Mouse (Mus musculus): ENCODE data around the gene Snta1. TPM values are rescaled to one million over a fixed set of nuclear protein-coding genes. Genes with fewer than 3 reads are reported as not detected.

The Snta1 gene
- polyA plus RNA-seq, 1 experiment from 2014 or later: 4.5 TPM

DNA sequence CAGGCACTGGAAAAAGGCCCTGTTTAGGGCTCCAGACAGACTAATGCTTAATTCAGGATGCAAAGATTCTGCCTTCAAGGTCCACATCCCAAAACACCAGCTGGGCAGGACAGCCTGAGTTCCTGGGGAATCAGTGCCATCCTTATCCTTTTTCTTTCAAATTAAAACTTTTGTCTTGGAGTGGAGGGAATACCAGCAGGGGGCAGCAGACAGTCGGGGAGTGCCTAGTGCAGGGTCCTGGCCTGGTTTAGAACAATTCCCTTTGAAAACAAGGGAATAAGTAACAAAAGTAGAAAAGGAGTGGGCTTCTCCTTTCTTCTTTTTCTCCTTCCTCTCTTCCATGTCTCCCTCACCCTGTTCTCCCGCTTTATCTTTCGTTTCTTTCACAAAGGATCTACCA, 9.2 kb upstream of the Snta1 start:
- no peak overlapping the region for H3K4me3 ChIP-seq (ENCODE audit: low read length)
- no peak for ATAC-seq (ENCODE audit: low FRiP score, low TSS enrichment)
- 10% methylated on average over 3 of the region's 3 CpGs for WGBS
- no peak overlapping the region for H3K27ac ChIP-seq (ENCODE audit: low read depth, low read length)
- no peaks in the 10 kb centered on the region for H3K36me3 ChIP-seq (ENCODE audit: control insufficient read depth, insufficient read depth, low read length)
- H3K9ac ChIP-seq (ENCODE audit: low read depth, low read length): no peak overlapping the region
- peaks cover 5% of the 10 kb centered on the region; the same call in 1 of the 2 replicates for H3K4me1 ChIP-seq (ENCODE audit: control insufficient read depth, insufficient read depth, low read length)
- H3K4me2 ChIP-seq (replicated peaks; ENCODE audit: low read depth, low read length): no peak overlapping the region
- no peaks in the 10 kb centered on the region for H3K27me3 ChIP-seq (ENCODE audit: control insufficient read depth, insufficient read depth, low read length)
- no peaks in the 10 kb centered on the region for H3K9me3 ChIP-seq (ENCODE audit: control insufficient read depth, low read length)

GRCm38 (mm10) chr2:154412018-154412666, 4.2 kb upstream of the Snta1 start:
- H3K4me2 ChIP-seq (replicated peaks; ENCODE audit: low read depth, low read length): no peak overlapping the region
- H3K9ac ChIP-seq (ENCODE audit: low read depth, low read length): no peak overlapping the region
- ATAC-seq (ENCODE audit: low FRiP score, low TSS enrichment): no peak
- no peak overlapping the region for H3K4me3 ChIP-seq (ENCODE audit: low read length)
- WGBS: 61% methylated on average over 7 of the region's 7 CpGs
- no peak overlapping the region for H3K27ac ChIP-seq (ENCODE audit: low read depth, low read length)
- H3K27me3 ChIP-seq (ENCODE audit: control insufficient read depth, insufficient read depth, low read length): no peaks in the 10 kb centered on the region
- H3K9me3 ChIP-seq (ENCODE audit: control insufficient read depth, low read length): no peaks in the 10 kb centered on the region
- no peaks in the 10 kb centered on the region for H3K36me3 ChIP-seq (ENCODE audit: control insufficient read depth, insufficient read depth, low read length)
- no peaks in the 10 kb centered on the region for H3K4me1 ChIP-seq (ENCODE audit: control insufficient read depth, insufficient read depth, low read length)

- H3K4me1 ChIP-seq (ENCODE audit: control insufficient read depth, insufficient read depth, low read length): no peaks in the 10 kb centered on the region
- ATAC-seq (ENCODE audit: low FRiP score, low TSS enrichment): no peak
These were observed 2.5 kb upstream of the Snta1 start for GRCm38 (mm10) chr2:154410355-154410754.

DNA sequence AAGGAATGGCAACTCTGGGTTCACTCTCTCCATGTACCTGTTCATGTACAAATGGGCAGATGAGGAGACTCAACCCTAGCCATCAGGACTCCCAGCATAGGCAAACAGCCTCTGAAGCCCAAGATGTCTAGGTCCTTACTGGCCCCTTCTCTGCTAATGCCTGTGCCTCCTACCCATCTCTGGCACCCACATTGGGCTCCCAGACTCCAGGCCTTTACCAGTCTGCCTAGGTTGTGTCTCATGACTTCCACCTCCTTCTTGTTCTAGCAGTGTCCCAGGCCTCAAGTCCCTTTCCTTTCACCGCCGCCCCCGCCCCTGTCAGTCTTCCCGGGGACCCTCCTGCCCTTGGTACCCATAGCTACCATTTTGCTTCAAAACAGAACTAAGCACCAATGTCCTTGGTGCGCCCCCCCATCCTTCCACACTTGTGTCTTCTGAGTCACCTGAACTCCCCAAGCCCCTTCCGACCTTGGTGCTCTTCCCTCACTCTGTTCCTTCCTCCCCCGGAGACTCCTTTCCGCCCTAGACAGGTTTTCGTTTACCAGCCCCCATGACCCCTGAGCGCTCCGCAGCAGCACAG, 746 bp downstream of the Snta1 start:
- Histone ChIP-seq H3K27ac (ENCODE audit: low read depth, low read length) (no peak overlapping the region), H3K4me2 (replicated peaks; ENCODE audit: low read depth, low read length) (peak overlapping the region; percentile 76), H3K9me3 (ENCODE audit: control insufficient read depth, low read length) (no peaks in the 10 kb centered on the region), H3K36me3 (ENCODE audit: control insufficient read depth, insufficient read depth, low read length) (no peaks in the 10 kb centered on the region), H3K4me1 (ENCODE audit: control insufficient read depth, insufficient read depth, low read length) (0 out of 2 replicates have a peak, but pooled peaks cover 8% of the 10 kb centered on the region), H3K4me3 (ENCODE audit: low read length) (peak overlapping the region; percentile 72), H3K27me3 (ENCODE audit: control insufficient read depth, insufficient read depth, low read length) (no peaks in the 10 kb centered on the region), H3K9ac (ENCODE audit: low read depth, low read length) (peak overlapping the region; percentile 74)
- ATAC-seq (ENCODE audit: low FRiP score, low TSS enrichment): no peak
- 28% methylated on average over 11 of the region's 11 CpGs for WGBS

More at GRCm38 (mm10) chr2:154410355-154410754, 2.5 kb upstream of the Snta1 start:
- no peak overlapping the region for H3K27ac ChIP-seq (ENCODE audit: low read depth, low read length)
- H3K4me3 ChIP-seq (ENCODE audit: low read length): no peak overlapping the region
- H3K36me3 ChIP-seq (ENCODE audit: control insufficient read depth, insufficient read depth, low read length): no peaks in the 10 kb centered on the region
- 56% methylated on average over 2 of the region's 2 CpGs for WGBS
- H3K27me3 ChIP-seq (ENCODE audit: control insufficient read depth, insufficient read depth, low read length): no peaks in the 10 kb centered on the region
- no peaks in the 10 kb centered on the region for H3K9me3 ChIP-seq (ENCODE audit: control insufficient read depth, low read length)
- H3K4me2 ChIP-seq (replicated peaks; ENCODE audit: low read depth, low read length): no peak overlapping the region
- H3K9ac ChIP-seq (ENCODE audit: low read depth, low read length): no peak overlapping the region

GRCm38 (mm10) chr2:154405447-154405994, 2.4 kb downstream of the Snta1 start:
- WGBS: 54% methylated on average over 5 of the region's 5 CpGs
- H3K36me3 ChIP-seq (ENCODE audit: control insufficient read depth, insufficient read depth, low read length): no peaks in the 10 kb centered on the region
- ATAC-seq (ENCODE audit: low FRiP score, low TSS enrichment): no peak
- no peaks in the 10 kb centered on the region for H3K27me3 ChIP-seq (ENCODE audit: control insufficient read depth, insufficient read depth, low read length)
- no peak overlapping the region for H3K4me3 ChIP-seq (ENCODE audit: low read length)
- H3K9ac ChIP-seq (ENCODE audit: low read depth, low read length): no peak overlapping the region
- no peak overlapping the region for H3K27ac ChIP-seq (ENCODE audit: low read depth, low read length)
- H3K9me3 ChIP-seq (ENCODE audit: control insufficient read depth, low read length): no peaks in the 10 kb centered on the region
- no peak overlapping the region for H3K4me2 ChIP-seq (replicated peaks; ENCODE audit: low read depth, low read length)
- H3K4me1 ChIP-seq (ENCODE audit: control insufficient read depth, insufficient read depth, low read length): 0 out of 2 replicates have a peak, but pooled peaks cover 8% of the 10 kb centered on the region

DNA sequence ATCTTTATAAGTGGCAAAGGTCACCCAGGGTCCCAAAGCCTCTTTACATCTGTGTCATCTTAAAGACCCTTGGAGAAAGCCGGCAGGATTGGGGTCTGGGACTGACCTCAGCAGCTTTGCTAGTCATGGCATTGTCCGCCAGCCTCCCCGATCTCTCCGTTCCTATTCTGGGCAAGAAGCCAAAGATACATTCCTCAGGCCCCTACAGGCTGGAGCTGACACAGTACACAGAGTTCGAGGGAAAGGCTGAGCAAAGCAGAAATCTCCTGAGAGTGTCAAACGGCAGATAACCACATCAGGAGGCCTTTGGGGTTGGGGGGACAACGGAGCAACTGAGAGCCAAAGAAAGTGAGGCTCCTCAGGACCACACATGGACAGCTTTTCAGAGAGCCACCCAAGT, 5.1 kb downstream of the Snta1 start:
- Histone ChIP-seq H3K4me3 (ENCODE audit: low read length) (no peak overlapping the region), H3K9me3 (ENCODE audit: control insufficient read depth, low read length) (no peaks in the 10 kb centered on the region), H3K27ac (ENCODE audit: low read depth, low read length) (peak overlapping the region; percentile 79; the same call in 1 of the 2 replicates), H3K4me1 (ENCODE audit: control insufficient read depth, insufficient read depth, low read length) (0 out of 2 replicates have a peak, but pooled peaks cover 8% of the 10 kb centered on the region), H3K36me3 (ENCODE audit: control insufficient read depth, insufficient read depth, low read length) (no peaks in the 10 kb centered on the region), H3K4me2 (replicated peaks; ENCODE audit: low read depth, low read length) (no peak overlapping the region), H3K27me3 (ENCODE audit: control insufficient read depth, insufficient read depth, low read length) (no peaks in the 10 kb centered on the region), H3K9ac (ENCODE audit: low read depth, low read length) (no peak overlapping the region)
- WGBS: 23% methylated on average over 7 of the region's 7 CpGs
- ATAC-seq (ENCODE audit: low FRiP score, low TSS enrichment): peak; percentile 86

GRCm38 (mm10) chr2:154401976-154402375, 5.9 kb downstream of the Snta1 start:
- H3K9me3 ChIP-seq (ENCODE audit: control insufficient read depth, low read length): no peaks in the 10 kb centered on the region
- 50% methylated on average over 1 of the region's 1 CpGs for WGBS
- H3K4me2 ChIP-seq (replicated peaks; ENCODE audit: low read depth, low read length): no peak overlapping the region
- no peak overlapping the region for H3K27ac ChIP-seq (ENCODE audit: low read depth, low read length)
- no peak overlapping the region for H3K9ac ChIP-seq (ENCODE audit: low read depth, low read length)
- no peaks in the 10 kb centered on the region for H3K27me3 ChIP-seq (ENCODE audit: control insufficient read depth, insufficient read depth, low read length)
- ATAC-seq (ENCODE audit: low FRiP score, low TSS enrichment): no peak
- H3K4me1 ChIP-seq (ENCODE audit: control insufficient read depth, insufficient read depth, low read length): 0 out of 2 replicates have a peak, but pooled peaks cover 8% of the 10 kb centered on the region
- no peak overlapping the region for H3K4me3 ChIP-seq (ENCODE audit: low read length)
- H3K36me3 ChIP-seq (ENCODE audit: control insufficient read depth, insufficient read depth, low read length): no peaks in the 10 kb centered on the region

DNA sequence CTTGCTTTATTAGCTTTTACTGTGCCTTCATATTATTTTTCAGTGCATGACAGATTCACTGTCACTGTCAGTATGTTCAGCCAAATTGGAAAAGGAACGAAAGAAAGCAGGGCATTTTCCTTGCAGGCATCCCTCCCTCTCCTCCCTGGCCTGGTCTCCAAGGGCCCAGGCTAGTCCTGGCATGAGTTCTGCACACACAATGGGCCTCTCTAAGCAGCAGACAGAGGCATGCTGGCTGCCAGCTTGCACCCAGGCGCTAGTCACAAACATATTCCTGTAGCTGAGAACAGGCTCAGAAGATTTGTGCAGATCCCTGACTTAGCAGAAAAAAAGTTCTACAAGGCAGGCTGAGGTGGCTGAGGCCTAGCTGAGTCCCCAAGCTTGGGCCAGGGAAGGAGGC, 8.6 kb downstream of the Snta1 start:
- Histone ChIP-seq H3K27me3 (ENCODE audit: control insufficient read depth, insufficient read depth, low read length) (no peaks in the 10 kb centered on the region), H3K4me3 (ENCODE audit: low read length) (no peak overlapping the region), H3K9ac (ENCODE audit: low read depth, low read length) (no peak overlapping the region), H3K9me3 (ENCODE audit: control insufficient read depth, low read length) (no peaks in the 10 kb centered on the region), H3K27ac (ENCODE audit: low read depth, low read length) (no peak overlapping the region), H3K4me1 (ENCODE audit: control insufficient read depth, insufficient read depth, low read length) (0 out of 2 replicates have a peak, but pooled peaks cover 8% of the 10 kb centered on the region), H3K36me3 (ENCODE audit: control insufficient read depth, insufficient read depth, low read length) (no peaks in the 10 kb centered on the region), H3K4me2 (replicated peaks; ENCODE audit: low read depth, low read length) (no peak overlapping the region)
- ATAC-seq (ENCODE audit: low FRiP score, low TSS enrichment): no peak
- WGBS: 87% methylated on average over 2 of the region's 2 CpGs

GRCm38 (mm10) chr2:154398267-154398666, 9.6 kb downstream of the Snta1 start:
- no peak for ATAC-seq (ENCODE audit: low FRiP score, low TSS enrichment)
- H3K4me1 ChIP-seq (ENCODE audit: control insufficient read depth, insufficient read depth, low read length): 0 out of 2 replicates have a peak, but pooled peaks cover 4% of the 10 kb centered on the region
- 85% methylated on average over 7 of the region's 7 CpGs for WGBS
- H3K36me3 ChIP-seq (ENCODE audit: control insufficient read depth, insufficient read depth, low read length): no peaks in the 10 kb centered on the region
- no peak overlapping the region for H3K9ac ChIP-seq (ENCODE audit: low read depth, low read length)
- no peak overlapping the region for H3K4me3 ChIP-seq (ENCODE audit: low read length)
- H3K27ac ChIP-seq (ENCODE audit: low read depth, low read length): no peak overlapping the region
- no peaks in the 10 kb centered on the region for H3K9me3 ChIP-seq (ENCODE audit: control insufficient read depth, low read length)
- H3K27me3 ChIP-seq (ENCODE audit: control insufficient read depth, insufficient read depth, low read length): no peaks in the 10 kb centered on the region
- no peak overlapping the region for H3K4me2 ChIP-seq (replicated peaks; ENCODE audit: low read depth, low read length)

Data from kidney, embryonic 14.5 days (tissue).